Mouse (Mus musculus): Measurements from ENCODE around the gene Palmd.

Palmd gene

GRCm38 (mm10) chr3:116960414-116960813 lies 8.4 kb downstream of the Palmd start:
- no peak for DNase-seq (ENCODE audit: low spot score)

- DNase-seq (ENCODE audit: low spot score), result no peak
Observed at GRCm38 (mm10) chr3:116955061-116955460, 13.7 kb downstream of the Palmd start.

- no peak for DNase-seq (ENCODE audit: low spot score)
Observed at GRCm38 (mm10) chr3:116953366-116953765, 15.4 kb downstream of the Palmd start.

- no peak for DNase-seq (ENCODE audit: low spot score)
Observed at GRCm38 (mm10) chr3:116952242-116952899, 16.4 kb downstream of the Palmd start.

- no peak for DNase-seq (ENCODE audit: low spot score)
Observed at GRCm38 (mm10) chr3:116951489-116951888, 17.3 kb downstream of the Palmd start.

- DNase-seq (ENCODE audit: low spot score), result no peak
Observed at GRCm38 (mm10) chr3:116950665-116951115, 18.1 kb downstream of the Palmd start.

- DNase-seq (ENCODE audit: low spot score), result no peak
Observed at GRCm38 (mm10) chr3:116946476-116946875, 22.3 kb downstream of the Palmd start.

GRCm38 (mm10) chr3:116943422-116943821 lies 25.4 kb downstream of the Palmd start:
- no peak for DNase-seq (ENCODE audit: low spot score)

GRCm38 (mm10) chr3:116942751-116943150 lies 26.0 kb downstream of the Palmd start:
- DNase-seq (ENCODE audit: low spot score), result no peak

- DNase-seq (ENCODE audit: low spot score), result no peak
Observed at GRCm38 (mm10) chr3:116941559-116942117, 27.1 kb downstream of the Palmd start.

- DNase-seq (ENCODE audit: low spot score), result no peak
Observed at GRCm38 (mm10) chr3:116940804-116941558, 27.8 kb downstream of the Palmd start.

- no peak for DNase-seq (ENCODE audit: low spot score)
Observed at GRCm38 (mm10) chr3:116936934-116937691, 31.7 kb downstream of the Palmd start.

- DNase-seq (ENCODE audit: low spot score), result no peak
Observed at GRCm38 (mm10) chr3:116933158-116933557, 35.6 kb downstream of the Palmd start.

GRCm38 (mm10) chr3:116928994-116929393 lies 39.8 kb downstream of the Palmd start:
- no peak for DNase-seq (ENCODE audit: low spot score)

GRCm38 (mm10) chr3:116923042-116923441 lies 45.7 kb downstream of the Palmd start:
- DNase-seq (ENCODE audit: low spot score), result no peak

GRCm38 (mm10) chr3:116921535-116921934 lies 47.3 kb downstream of the Palmd start:
- no peak for DNase-seq (ENCODE audit: low spot score)

- DNase-seq (ENCODE audit: low spot score), result no peak
Observed at GRCm38 (mm10) chr3:116917016-116917415, 51.8 kb downstream of the Palmd start.

GRCm38 (mm10) chr3:116914931-116915330 lies 53.9 kb downstream of the Palmd start:
- no peak for DNase-seq (ENCODE audit: low spot score)

- DNase-seq (ENCODE audit: low spot score), result no peak
Observed at GRCm38 (mm10) chr3:116914374-116914773, 54.4 kb downstream of the Palmd start.

GRCm38 (mm10) chr3:116906596-116906995 lies 62.2 kb downstream of the Palmd start:
- no peak for DNase-seq (ENCODE audit: low spot score)

- no peak for DNase-seq (ENCODE audit: low spot score)
Observed at GRCm38 (mm10) chr3:116905898-116906297, 62.9 kb downstream of the Palmd start.

- DNase-seq (ENCODE audit: low spot score), result peak; percentile 22
Observed at GRCm38 (mm10) chr3:116904158-116904557, 64.6 kb downstream of the Palmd start.

Data from ovary, postnatal 10 days (tissue).